Mouse (Mus musculus) kidney, adult 8-10 months (tissue): Measurements from ENCODE around the gene Midn.

ENCODE experiments used
- DNase-seq, 2 experiments: peaks; one replicate each; pipeline ENCODE4 v3.0.0; 2022

Gene Midn

DNA sequence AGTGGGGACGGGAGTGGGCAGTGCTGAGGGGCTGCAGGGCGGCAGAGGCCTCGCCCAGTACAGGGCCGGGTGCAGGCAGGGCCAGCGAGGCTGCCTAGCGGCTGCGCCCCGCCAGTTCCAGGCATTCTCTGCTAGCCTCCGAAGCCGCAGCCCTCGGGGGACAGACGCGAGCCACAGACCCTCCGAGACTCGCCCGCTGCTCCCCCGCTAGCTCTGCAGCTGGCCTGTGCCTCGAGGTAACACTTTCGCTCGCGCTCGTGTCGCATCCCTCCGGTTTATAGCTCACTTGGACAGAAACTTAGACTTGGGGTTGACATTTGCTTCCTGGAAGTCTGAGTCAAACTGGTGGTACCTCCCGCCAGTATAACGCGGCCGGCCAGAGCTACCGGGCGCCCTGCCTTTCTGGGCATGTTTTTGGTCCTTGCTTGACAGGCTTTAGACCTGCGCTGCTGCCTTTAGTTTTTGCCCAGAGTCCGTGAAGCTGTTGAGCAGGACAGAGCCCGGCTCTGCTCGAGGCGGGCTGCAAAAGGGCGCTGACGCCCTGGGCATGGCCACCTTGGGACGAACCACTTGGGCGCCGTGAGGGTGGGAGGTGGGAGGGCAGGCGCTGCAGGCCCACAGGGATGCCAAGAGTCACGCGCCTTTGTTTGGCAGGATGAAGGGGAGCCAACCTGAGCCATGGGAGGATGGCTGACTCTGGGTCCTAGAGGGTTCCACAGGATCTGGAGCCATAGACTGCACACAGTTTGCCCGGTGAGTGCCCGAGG lies 23.9 kb downstream of the Midn start:
- DNase-seq, result peak; percentile 20 to 28

DNA sequence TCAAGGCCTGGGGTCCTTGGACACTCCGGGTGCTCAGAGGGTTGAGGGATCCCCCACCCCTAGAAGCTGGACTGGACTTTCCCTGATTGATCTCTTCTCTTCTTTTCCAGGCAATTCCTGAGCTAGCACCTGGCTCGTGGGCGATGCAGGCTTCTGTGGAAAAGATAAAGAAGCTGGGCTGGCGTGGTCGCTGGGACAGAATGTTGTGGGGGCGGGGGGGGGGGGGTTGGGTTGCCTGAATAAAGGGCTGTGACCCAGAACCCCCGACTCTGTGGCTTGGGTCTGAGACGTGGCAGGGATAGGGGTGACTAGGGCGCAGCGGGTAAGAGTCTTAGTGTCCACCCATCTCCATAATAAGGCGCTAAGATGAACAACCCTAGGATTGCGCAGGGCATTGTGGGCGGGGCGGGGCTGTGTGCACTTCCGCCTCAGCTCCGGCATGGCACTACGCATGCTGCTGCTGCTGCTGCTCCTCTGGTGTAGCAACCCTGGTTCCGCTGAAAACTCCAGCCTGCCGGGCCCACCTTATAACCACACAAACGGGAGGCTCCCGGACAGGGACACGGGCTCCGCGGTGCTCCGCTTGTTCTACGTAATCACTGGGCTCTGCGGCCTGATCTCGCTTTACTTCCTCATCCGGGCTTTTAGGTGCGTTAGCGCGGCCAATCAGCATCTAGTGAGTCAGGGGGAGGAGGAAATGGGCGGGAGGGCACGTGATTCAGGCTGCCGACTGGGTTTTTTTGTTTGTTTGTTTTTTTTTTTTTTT lies 24.6 kb downstream of the Midn start, which contains the start of gene 1600002K03Rik:
1600002K03Rik (plus strand) TSS at position 418 of the 766 bp plus-strand sequence.
- peak; percentile 89 to 90 for DNase-seq

DNA sequence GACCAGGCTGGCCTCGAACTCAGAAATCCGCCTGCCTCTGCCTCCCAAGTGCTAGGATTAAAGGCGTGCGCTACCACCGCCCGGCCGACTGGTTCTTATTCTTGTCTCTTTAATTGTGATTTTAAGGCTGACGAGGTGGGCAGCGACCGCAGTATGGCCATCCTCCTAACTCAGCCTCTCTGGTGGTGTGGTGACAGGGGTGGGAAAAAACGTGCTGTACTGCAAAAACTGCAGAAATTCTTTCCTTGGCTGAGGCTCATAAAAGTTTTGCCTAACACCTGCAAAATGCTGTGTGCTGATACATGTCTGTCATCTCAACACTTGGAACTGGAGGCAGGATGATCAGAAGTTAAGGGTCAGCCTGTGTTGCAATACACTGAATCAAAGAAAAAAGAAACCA lies 25.3 kb downstream of the Midn start:
- no peak for DNase-seq

DNA sequence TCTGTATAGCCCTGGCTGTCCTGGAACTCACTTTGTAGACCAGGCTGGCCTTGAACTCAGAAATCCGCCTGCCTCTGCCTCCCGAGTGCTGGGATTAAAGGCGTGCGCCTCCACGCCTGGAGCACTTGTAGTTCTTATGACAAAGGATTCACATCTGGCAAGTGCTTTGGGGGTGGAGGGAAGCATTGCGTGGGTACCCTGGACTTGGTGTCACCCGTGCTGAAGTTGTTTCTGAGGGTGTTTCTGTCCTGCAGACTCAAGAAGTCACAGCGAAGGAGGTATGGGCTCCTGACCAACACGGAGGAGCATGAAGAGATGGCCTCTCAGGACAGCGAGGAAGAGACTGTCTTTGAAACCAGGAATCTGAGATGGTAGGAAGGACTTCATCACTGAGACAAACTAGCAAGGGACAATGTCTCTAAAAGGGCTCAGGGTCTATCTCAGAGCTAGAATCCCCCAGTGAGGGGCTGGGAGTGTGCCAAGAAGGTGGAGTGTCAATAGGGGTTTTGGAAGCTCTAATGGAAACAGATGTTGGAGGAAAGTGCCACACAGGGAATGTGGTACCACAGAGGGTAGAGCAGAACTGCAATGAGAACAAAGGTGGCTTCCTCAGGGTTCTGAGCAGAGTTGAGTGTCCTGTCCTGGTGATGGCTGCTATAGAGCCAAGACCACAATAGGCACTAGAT lies 26.0 kb downstream of the Midn start:
- peak in 1 of 2 experiments; percentile 18 for DNase-seq

DNA sequence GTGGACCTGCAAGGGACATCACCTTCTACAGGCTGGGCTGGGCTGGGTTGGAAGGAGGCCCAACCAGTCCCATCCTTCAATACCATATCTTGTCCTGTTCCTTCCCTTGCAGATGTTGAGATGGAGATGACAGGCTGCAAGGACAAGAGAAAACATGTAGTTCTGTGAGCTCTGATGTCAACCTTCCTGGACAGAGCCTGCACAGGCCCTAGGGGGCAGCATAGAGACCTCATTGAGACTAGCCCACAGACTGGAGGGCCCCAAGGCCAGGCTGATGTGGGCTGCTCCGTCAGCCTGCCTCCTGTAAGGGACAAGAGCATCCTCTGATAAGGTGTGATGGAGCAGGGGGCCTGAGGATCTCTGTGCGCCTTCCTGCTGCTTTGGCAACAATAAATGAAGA lies 26.6 kb downstream of the Midn start:
- DNase-seq, result peak; percentile 13 to 48

DNA sequence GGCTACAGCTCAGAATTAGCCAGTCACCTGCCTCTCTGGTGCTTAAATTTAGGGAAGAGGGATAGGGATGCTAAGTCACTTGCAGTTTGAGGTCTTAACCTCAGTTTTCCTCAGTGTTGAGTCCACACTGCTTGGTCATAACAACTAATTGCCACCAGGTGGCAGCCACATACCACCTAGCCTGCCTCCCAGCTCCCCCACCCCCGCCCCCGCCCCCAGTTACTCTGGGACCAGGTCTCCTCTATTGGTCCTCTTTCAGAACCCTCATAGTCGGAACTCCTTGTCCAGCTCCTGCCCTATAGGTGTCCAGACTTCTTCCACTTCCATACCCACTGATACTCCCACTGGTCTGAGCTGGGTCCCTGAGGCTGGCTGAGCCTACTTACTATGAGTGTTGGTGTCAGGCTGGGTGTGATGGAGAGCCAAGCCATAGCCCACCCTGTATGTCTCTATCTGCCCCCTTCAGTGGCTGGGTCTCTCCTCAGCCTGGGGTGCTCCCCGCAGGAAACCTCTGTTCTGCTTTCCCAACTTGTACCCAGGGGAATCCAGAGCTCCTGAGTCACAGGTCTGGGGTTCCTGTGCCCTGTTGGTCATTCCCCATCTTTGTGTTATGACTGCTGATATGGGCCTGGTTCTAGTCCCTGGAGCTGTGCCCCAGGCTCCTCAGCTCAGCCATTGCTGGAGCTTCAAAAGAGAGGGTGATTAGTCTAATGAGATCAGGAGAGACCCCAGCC lies 27.6 kb downstream of the Midn start:
- peak; percentile 24 to 42 for DNase-seq

DNA sequence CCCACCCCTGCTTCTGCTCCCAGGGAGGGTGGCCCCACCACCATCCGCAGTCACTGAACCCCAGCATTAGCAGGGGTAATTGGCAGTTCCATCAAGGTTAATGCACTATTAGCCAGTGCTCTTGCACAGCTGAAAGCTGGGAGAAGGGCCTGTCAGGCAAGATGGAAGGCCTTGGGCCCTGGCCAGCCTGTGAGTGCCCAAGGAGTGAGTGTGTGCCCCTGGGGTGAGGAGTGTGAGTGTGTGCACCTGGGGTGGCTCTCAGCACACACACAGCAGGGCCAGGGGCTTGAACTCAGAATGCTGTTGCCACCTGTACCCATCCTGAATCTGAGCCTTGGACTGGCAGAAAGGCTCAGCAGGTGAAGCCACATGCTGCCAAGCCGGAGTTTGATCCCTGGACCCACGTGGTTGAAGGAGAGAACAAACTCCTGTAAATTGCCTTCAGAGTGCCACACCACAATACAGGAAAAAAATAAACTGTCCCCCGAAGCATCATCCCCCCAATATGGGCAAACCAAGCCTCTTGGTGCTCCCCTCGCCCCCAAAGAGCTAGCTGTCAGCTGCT lies 28.3 kb downstream of the Midn start:
- DNase-seq, result peak; percentile 21 to 23

DNA sequence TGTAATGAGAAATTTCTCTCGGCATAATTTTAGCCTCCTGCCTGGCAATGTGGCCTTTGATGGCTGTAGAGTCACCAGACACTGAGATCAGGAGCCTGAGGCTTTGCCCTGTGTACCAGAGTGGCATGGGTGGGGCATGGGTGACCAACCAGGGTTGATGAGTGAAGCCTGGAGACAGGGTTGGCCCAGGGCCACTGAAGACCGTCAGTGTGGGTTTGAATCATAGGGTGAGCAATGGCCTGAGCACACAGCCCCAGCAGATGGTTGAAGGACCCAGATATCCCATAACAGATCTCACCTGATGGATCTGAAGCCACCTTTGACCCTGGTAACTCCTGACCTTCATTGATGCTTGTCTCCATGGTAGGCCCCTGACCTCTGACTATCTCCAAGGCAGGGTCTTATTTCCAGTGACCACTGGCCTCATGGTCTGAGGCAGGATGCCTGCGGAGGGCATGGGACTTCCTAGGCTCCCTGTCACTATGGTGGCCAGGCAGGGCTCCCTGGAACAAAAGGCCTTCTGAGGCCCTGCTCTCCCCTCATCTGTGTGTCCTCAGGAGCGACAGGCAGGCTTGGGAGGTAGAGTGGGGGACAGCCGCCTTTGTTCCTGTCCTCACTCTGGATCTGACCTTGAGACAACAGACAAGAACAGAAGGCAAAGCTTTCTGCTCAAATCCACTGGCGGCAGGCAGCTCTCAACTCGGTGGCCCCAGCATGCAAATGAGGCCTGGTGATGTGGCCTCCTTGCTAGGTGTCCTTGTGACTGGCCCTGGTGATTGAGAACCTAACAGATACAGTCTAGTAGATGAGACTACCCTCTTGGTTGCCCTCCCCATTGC lies 29.6 kb downstream of the Midn start:
- peak in 1 of 2 experiments; percentile 5 for DNase-seq

DNA sequence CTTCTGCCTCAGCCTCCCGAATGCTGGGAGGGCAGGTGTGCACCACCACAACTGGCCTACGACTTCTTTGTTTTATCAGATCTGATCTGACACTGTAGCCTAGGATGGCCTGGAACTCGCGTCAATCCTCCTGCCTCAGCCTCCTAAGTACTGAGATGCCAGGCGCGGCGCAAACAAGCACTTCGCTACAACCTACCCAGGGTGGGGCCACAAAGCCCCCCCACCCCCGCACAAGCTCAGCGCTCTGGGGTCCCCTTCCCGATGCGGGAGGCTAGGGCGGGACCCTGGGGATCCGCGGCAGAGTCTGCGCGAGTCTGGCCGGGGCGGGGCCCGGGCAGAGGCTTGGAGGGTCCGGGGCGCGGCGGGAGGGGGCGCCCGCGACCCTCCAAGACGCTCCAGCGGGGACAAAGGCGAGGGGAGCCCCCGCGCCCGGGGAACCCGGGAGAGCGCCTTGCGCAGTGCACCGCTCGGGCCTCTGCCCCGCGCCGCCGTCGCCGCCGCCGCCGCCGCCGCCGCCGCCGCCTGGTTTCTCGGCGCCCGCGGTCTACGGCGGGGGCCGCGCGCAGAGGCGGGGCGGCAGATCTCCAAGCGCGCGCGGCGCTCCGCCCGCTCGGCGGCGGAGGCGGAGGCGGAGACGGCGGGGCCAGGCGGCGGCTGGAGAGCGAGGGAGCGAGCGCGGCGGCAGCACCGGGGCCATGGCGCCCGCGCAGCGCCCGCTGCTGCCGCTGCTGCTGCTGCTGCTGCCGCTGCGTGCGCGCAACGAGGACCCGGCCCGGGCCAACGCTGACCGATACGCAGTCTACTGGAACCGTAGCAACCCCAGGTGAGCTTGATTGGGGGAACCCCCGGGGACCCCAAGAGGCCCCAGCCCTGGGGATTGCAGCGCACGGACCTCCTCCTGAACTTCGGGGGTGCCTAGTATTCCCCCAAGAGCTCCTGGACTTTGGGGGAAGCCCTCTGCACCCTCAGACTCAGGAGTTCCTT lies 31.3 kb downstream of the Midn start, which contains the start of gene Efna2:
Efna2 (plus strand) TSS at position 415 of the 984 bp plus-strand sequence.
- DNase-seq, result peak in 1 of 2 experiments; percentile 12

DNA sequence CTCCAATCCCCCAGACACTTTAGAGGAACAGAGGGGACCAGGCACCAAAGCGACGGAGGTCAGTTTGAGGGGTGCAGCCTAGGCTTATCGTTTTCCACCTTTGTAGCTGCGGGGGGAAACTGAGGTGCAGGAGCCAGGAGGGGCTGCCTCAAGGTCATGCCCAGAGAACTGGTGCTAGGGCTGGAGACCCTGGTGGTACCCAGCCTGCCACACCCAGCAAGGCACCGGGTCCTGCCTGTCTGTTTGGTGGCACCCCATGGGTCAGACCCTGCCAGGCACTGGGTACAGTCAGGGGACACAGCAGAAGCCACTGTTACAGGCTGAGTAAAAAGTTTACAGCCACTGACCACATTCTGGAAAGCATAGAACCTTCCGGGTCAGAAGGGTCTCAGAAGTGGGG lies 32.2 kb downstream of the Midn start:
- no peak for DNase-seq

DNA sequence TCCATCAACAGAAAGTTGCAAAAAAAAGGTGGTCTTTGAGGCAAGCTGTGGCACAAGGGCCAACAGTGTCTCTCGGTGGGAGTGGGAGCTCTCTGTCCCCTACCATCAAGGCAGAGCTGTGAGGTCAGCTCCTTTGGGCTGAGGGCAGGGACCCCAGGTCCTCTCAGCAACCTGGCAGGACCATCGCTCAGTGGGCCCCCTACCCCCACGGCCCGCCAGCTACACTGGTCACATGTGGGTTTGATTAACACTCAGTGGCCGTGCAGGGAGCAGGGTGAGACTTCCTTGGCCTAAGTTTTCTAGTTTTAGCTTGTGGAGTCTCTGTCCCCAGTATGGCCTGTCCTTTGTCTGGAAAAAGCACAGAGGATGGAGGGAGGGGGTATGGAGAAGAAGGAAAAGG lies 32.8 kb downstream of the Midn start:
- DNase-seq, result no peak

DNA sequence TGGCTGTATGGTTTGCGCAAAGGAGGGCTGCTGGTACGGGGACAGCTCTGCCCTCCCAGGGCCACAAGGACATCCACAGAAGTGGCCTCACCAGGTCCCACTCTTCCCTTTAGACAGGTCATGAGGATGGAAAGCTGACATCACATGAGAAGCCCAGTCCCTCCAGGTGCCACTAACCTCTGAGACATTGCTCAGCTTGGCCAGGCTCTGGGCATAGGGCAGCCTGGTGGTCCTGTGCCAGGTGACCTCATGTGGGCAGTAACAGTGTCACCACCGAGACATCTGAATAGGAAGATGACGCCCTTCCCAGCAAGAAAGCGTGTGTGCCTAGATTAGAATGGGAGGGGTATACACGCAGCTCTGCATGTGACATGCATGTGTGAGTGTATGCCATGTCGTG lies 34.5 kb downstream of the Midn start:
- no peak for DNase-seq

DNA sequence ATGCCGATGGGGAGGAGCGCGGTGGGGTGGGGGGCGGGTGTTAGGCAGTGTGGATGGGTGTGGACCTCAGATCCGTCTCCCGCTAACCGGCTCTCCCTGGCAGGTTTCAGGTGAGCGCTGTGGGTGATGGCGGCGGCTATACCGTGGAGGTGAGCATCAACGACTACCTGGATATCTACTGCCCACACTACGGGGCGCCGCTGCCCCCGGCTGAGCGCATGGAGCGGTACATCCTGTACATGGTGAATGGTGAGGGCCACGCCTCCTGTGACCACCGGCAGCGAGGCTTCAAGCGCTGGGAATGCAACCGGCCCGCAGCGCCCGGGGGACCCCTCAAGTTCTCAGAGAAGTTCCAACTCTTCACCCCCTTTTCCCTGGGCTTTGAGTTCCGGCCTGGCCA lies 38.6 kb downstream of the Midn start:
- DNase-seq, result no peak

DNA sequence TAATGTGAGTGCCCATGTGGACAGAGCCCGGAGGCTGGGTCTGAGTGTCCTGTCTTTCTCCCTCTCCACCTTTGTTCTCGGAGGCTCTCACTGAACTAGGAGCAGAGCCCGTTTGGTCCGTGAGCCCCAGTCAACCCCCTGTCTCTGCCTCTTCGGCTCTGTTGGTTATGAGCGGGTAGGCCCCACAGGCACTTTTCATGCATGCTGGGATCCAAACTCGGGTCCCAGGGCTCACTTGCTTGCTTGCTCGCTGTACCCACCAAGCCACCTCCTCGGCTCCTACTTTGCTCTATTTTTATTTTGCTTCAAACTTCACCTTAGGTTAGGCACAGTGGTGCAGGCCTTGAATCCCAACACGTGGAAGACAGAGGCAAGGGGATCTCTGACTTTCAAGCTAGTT lies 39.7 kb downstream of the Midn start:
- DNase-seq, result no peak

DNA sequence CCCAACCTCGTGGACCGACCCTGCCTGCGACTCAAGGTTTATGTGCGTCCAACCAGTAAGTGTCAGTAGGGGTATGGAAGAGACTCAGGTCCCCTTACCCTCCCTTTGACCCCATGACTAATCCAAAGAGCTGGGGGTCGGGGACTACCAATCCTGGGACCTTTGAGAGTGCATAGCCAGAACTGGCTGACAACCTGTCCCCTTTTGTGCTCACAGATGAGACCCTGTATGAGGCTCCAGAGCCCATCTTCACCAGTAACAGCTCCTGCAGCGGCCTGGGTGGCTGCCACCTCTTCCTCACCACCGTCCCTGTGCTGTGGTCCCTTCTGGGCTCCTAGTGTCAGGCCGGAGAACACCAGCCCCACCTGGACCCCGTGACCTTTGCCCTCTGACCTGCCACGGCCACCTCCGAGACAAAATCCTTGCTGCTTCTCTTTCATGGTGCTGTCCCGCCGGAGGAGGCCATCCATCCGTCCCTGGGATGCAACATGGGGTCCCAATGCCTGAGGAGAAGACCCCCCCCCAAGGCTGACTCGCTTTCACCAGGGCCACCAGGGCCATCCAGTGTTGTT lies 40.5 kb downstream of the Midn start:
- no peak for DNase-seq

DNA sequence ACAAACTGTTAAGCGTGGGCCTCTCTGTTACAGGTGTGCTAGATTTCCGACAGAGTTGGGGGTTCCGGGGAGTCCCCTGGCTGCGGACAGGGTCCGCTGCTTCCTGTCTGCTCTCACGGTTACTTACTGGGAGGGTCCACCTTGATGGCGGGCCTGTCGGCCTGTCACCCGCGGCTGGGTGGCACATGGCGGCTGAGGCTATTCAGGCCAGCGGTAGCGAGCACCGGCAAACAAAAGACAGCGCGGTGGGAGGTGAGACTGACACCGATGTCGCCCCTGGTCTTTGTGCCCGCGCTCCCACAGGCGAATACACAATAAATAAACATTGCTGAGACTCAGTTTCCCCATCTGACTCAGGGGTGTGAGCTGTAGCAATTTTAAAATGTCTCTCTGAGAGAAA lies 41.9 kb downstream of the Midn start:
- no peak for DNase-seq

DNA sequence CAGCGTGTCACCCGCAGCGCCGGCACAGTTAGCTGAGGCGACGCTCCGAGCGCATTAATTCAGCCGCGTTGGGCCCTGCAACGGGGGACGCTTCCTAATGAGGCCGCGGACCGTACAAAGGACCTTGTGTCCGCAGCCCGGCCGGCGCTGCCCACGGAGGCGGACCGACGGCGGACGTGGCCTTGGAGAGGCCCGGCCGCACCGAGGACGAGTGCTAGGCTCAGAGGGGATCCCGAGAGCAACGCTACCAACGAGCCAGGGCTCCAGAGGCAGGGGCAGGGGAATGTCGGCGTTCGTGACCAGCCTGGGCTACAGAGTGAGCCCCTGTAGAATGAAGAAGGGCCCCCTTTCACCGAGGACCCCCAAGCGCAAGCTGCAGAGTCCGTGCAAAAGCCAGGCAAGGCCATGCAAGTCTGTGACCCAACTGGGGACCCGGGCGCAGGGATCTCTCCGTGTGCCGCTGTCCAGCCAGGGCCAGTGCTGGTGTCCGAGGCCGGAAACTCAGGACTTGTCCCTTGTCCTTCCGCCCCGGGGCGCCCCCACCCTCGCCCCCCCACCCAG lies 42.5 kb downstream of the Midn start:
- peak in 1 of 2 experiments; percentile 7 for DNase-seq

DNA sequence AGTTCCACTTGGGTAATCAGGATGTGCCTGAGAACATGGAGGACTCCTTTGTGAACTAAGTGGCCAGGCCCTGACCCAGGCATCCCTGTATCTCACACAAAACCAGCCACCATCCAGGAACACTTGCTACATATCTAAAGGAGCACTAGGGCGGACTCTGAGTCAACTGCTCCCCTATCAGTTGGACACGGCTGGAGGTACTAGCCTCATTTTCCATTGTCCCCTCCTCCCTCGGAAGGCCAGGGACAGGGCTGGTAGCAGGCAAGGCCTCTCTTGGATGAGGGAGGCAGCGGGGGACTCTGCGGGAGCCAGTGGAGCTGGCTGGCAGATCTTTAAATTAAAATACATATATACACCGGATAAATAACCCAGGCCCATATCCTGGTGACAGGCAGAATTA lies 45.9 kb downstream of the Midn start:
- no peak for DNase-seq

DNA sequence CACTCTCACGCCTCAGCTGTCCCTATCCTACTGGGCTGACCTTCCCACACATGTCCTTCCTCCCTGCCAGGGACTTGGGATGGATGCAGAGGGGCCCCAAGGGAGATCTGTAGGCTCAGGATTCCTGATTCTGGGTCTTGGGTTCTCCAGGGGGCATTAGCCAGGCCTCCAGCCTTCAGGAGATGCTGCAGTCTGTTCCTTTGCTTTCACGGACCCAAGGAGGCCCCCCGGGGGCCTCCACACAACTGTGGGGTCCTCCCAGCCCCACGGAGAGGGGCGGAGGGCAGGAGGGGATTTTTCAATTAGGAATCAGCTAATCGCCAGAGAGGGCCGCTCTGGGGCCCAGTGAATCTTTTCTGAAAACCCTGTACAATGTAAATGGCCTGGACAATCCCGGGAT lies 46.4 kb downstream of the Midn start:
- DNase-seq, result no peak

DNA sequence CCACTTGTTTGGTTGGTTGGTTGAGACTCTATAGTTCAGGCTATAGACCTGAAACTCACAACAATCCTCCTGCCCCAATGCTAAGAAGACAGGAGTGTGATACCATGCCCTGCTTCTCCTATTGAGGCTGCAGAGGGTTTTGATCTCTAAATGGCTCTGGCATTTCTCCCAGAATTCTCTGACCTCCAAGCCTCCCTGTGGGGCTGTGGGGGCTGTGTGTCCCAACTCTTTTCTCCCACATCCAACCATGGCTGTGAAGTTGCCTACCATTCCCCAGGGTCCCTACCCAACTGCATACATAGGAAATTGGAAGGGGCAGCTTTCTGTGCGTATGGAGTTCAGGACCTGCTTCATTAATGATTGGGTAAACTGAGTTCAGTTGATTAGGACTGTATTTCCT lies 48.1 kb downstream of the Midn start:
- no peak for DNase-seq
